Mouse (Mus musculus) heart, postnatal 10 days (tissue): ENCODE data around the gene Srrd. TPM values are rescaled to one million over a fixed set of nuclear protein-coding genes. Genes with fewer than 3 reads are reported as not detected.
A peak's percentile ranks its signal among the peaks of the same experiment; 100 is the strongest.

ENCODE experiments used
- DNase-seq, 2 experiments: peaks; one replicate each; pipeline ENCODE4 v3.0.0; 2021
- intact Hi-C: fragments of 180-260 bp; cut with DNase I; formaldehyde crosslinking; loops from one replicate; pipeline ENCODE4 v1.15.1; 2025
- total RNA-seq, 2 experiments: library from RNA; stranded (reverse); gene quantifications; 2 replicates each; pipeline ENCODE4 v1.2.3; 2021

The Srrd gene
- total RNA-seq, 2 experiments from 2014 or later = 10.2 to 12.5 TPM

GRCm38 (mm10) chr5:112291866-112292265 is 51.0 kb downstream of the Srrd start:
- intact Hi-C loops = no loop called here
- DNase-seq = no peak

GRCm38 (mm10) chr5:112290536-112290880 is 52.3 kb downstream of the Srrd start:
- intact Hi-C loops = no loop called here

GRCm38 (mm10) chr5:112289819-112290535 is 52.9 kb downstream of the Srrd start:
- peak; percentile 70 to 79 for DNase-seq

More at GRCm38 (mm10) chr5:112290536-112290880, 52.3 kb downstream of the Srrd start:
- DNase-seq = no peak

DNA sequence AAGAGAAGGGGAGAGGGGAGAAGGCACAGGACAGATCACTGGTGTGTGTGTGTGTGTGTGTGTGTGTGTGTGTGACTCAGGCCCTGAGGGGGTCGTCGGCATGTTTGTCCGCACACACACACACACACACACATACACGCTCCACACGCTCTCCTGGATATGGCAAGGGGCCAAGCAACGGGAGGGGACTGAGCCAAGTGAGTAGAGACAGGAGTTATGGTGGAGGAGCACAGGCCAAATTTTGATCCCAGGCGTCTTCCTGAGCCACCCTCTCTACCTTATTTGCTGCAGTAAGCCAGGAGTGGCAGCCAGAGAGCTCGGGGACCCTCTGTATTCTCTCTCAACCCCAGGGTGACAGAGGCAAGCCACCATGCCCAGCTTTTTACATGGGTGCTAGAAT is 53.6 kb downstream of the Srrd start:
- intact Hi-C loops = no loop called here
- peak; percentile 52 to 73 for DNase-seq

More at GRCm38 (mm10) chr5:112289819-112290535, 52.9 kb downstream of the Srrd start:
- intact Hi-C loops = no loop called here

DNA sequence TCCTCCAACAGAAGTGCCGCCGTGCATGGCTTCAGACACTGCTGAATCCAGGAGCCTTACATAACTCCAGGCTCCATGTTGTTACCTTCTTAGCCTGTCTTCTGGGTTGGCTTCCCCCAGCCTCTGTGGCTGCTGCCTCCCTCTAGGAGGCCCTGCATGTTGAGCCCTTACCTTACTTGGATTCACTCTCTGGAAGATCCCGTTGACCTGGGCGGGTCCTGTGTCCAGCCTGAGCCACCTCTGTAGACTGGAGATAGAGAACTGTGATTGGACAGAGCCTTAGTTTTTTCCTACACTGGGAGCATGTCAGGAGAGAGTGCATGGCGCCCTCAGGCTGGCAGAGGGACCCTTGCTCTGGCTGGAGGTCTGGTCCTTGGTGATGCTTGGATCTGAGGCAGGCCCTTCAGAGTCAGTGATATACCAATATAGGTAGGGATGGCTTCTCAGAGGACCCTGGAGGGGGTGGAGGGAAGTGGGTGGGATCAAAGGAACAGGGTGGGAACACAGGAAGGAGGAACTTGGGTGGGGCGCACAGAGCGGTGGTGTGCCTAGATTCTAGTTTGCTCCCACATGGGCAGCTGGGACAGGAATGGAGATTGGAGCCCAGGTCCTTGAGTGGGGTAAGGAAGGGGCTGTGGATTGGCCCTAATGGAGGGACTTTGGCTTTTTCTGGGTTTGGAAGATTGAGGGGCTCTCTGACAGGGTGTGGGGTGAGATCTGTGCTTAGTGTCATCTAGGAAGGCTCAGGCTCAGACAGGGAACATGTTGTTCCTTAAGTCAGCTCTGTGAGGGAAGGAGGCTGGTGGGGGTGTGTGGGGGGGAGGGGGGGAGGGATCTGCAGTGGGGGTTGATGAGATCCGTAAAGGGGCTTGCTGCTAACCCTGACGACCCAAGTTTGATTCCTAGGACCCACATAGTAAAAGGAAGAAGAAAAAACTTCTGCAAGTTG is 54.4 kb downstream of the Srrd start:
- intact Hi-C loops = no loop called here
- DNase-seq = peak in 1 of 2 experiments; percentile 46

GRCm38 (mm10) chr5:112287652-112288051 is 55.2 kb downstream of the Srrd start:
- intact Hi-C loops = no loop called here

More at GRCm38 (mm10) chr5:112287652-112288051, 55.2 kb downstream of the Srrd start:
- DNase-seq = no peak

Other genes with a start within 250 kb of the Srrd start
- 1 to 10 TPM; 3.1 to 3.2 TPM for gene Cryba4, start 90.5 kb downstream of the Srrd start, total RNA-seq
- under 1 TPM; 0.35 to 0.81 TPM for gene Crybb1, start 87.2 kb downstream of the Srrd start, total RNA-seq
- gene Tpst2, start 66.3 kb downstream of the Srrd start, total RNA-seq = 10 to 100 TPM; 48.3 to 61.0 TPM
- 10 to 100 TPM; 19.2 to 22.0 TPM for gene Tfip11, start 16.7 kb downstream of the Srrd start, total RNA-seq
- 10 to 100 TPM; 11.5 to 12.8 TPM for gene Hps4, start within 50 bp of the Srrd start, total RNA-seq
- under 1 TPM; 0.10 to 0.19 TPM for gene Gm6583, start 13.0 kb upstream of the Srrd start, total RNA-seq
- gene Asphd2, start 51.8 kb upstream of the Srrd start, total RNA-seq = 1 to 10 TPM in 1 of 2 experiments, under 1 TPM in 1; 0.57 to 1.1 TPM
- gene Gm6588, start 106.4 kb upstream of the Srrd start, total RNA-seq = not detected
- under 1 TPM; 0.31 to 0.62 TPM for gene Sez6l, start 234.1 kb upstream of the Srrd start, total RNA-seq